Comparison of ENCODE assay signal across 26 mouse cellular contexts in genomic region chr7:45005321-45005992, GRCm38 (mm10). TPM values are rescaled to one million over a fixed set of nuclear protein-coding genes. Genes with fewer than 3 reads are reported as not detected.
DNase-seq lines count a peak whose midpoint lies in the region; ATAC-seq lines count a peak whose summit lies in the region.
"Had no signal": no experiment of that assay in that cellular context is flagged by ENCODE, and none has a peak within 500 bp of the region (broad histone marks: within the 10 kb centered on the region; RNA-seq: fewer than 3 reads in every experiment).

No protein-coding gene starts in this region.

- peaks cover 27% of the 10 kb centered on the region for H3K4me1 ChIP-seq in liver, embryonic 13.5 days (replicated peaks)
- H3K4me1 ChIP-seq in liver, embryonic 11.5 days (replicated peaks; ENCODE audit: control insufficient read depth, insufficient read depth, low read length), result peaks cover 3% of the 10 kb centered on the region; the same call in 1 of the 2 replicates
- peaks cover 4% of the 10 kb centered on the region; the same call in 1 of the 2 replicates for H3K4me1 ChIP-seq in embryonic facial prominence, embryonic 10.5 days
- H3K4me1 ChIP-seq in limb, embryonic 13.5 days, result 0 out of 2 replicates have a peak, but pooled peaks cover 4% of the 10 kb centered on the region
- H3K4me1 ChIP-seq: forebrain, embryonic 15.5 days; hindbrain, embryonic 15.5 days; midbrain, embryonic 12.5 days had no signal

- H3K4me2 ChIP-seq in liver, embryonic 13.5 days, result no peak overlapping the region
- H3K4me2 ChIP-seq in liver, embryonic 11.5 days, result no peak overlapping the region
- H3K4me2 ChIP-seq in limb, embryonic 13.5 days (replicated peaks), result no peak overlapping the region
- H3K4me2 ChIP-seq: forebrain, embryonic 15.5 days; hindbrain, embryonic 15.5 days; intestine, embryonic 15.5 days; midbrain, embryonic 12.5 days; stomach, embryonic 15.5 days had no signal

- no peaks in the 10 kb centered on the region for H3K27me3 ChIP-seq in liver, embryonic 13.5 days
- no peaks in the 10 kb centered on the region for H3K27me3 ChIP-seq in liver, embryonic 11.5 days (replicated peaks; ENCODE audit: control insufficient read depth, insufficient read depth, low read length)
- H3K27me3 ChIP-seq in embryonic facial prominence, embryonic 10.5 days (replicated peaks; ENCODE audit: low read depth, poor library complexity, severe bottlenecking), result no peaks in the 10 kb centered on the region
- no peaks in the 10 kb centered on the region for H3K27me3 ChIP-seq in limb, embryonic 13.5 days
- H3K27me3 ChIP-seq: forebrain, embryonic 15.5 days; hindbrain, embryonic 15.5 days; intestine, embryonic 15.5 days; midbrain, embryonic 12.5 days; stomach, embryonic 15.5 days had no signal

- peak overlapping the region; percentile 23 for H3K27ac ChIP-seq in liver, embryonic 13.5 days
- H3K27ac ChIP-seq in liver, embryonic 11.5 days (ENCODE audit: low read depth, low read length), result no peak overlapping the region
- H3K27ac ChIP-seq in embryonic facial prominence, embryonic 10.5 days (replicated peaks), result no peak overlapping the region
- H3K27ac ChIP-seq in limb, embryonic 13.5 days, result no peak overlapping the region
- H3K27ac ChIP-seq: forebrain, embryonic 15.5 days; heart, adult 2 months; hindbrain, embryonic 15.5 days; intestine, embryonic 15.5 days; macrophage; midbrain, embryonic 12.5 days; stomach, embryonic 15.5 days had no signal

- no peak for ATAC-seq in liver, embryonic 13.5 days (ENCODE audit: low read depth)
- no peak for ATAC-seq in liver, embryonic 11.5 days (replicated peaks; ENCODE audit: low FRiP score)
- ATAC-seq in limb, embryonic 13.5 days (ENCODE audit: low FRiP score, low read depth), result no peak
- ATAC-seq: activated CD4-positive, CD25-positive, alpha-beta regulatory T cell, adult 4 months; forebrain, embryonic 15.5 days; intestine, embryonic 15.5 days; liver, postnatal 0 days; lung, postnatal 0 days had no signal

- H3K9ac ChIP-seq in liver, embryonic 13.5 days, result no peak overlapping the region
- no peak overlapping the region for H3K9ac ChIP-seq in liver, embryonic 11.5 days (ENCODE audit: low read depth, low read length)
- H3K9ac ChIP-seq in limb, embryonic 13.5 days, result 0 out of 2 replicates have a peak overlapping the region, but pooled peaks have one; percentile 45
- H3K9ac ChIP-seq: forebrain, embryonic 15.5 days; hindbrain, embryonic 15.5 days; intestine, embryonic 15.5 days; liver, postnatal 0 days; midbrain, embryonic 12.5 days; stomach, embryonic 15.5 days had no signal

- DNase-seq in heart, adult 11 months, result peak; percentile 92
- no peak for DNase-seq in heart, adult 9 months (ENCODE audit: low spot score in 2 of 2)
- no peak for DNase-seq in liver, embryonic 13.5 days
- no peak for DNase-seq in liver, embryonic 11.5 days (ENCODE audit: low spot score)
- no peak for DNase-seq in embryonic facial prominence, embryonic 10.5 days (ENCODE audit: low spot score)
- DNase-seq in layer of hippocampus, adult 11-12 months (ENCODE audit: low spot score), result no peak
- DNase-seq: adrenal gland, postnatal 14 days; cerebellum, postnatal 14 days; gastrocnemius, postnatal 10 days; heart, adult 2 months; heart, postnatal 14 days; kidney, adult 8-10 months; kidney, postnatal 25 days; layer of hippocampus, postnatal 36 days; liver; liver, postnatal 0 days; thymus, postnatal 25 days had no signal

- WGBS in liver, embryonic 13.5 days (ENCODE audit: insufficient replicate concordance), result 84% methylated on average over 6 of the region's 6 CpGs
- WGBS in liver, embryonic 11.5 days, result 88% methylated on average over 6 of the region's 6 CpGs
- 89% methylated on average over 6 of the region's 6 CpGs for WGBS in embryonic facial prominence, embryonic 10.5 days
- whole genome bisulfite sequencing in limb, embryonic 13.5 days, result 88% methylated on average over 6 of the region's 6 CpGs

- H3K4me3 ChIP-seq in liver, embryonic 13.5 days (replicated peaks), result no peak overlapping the region
- no peak overlapping the region for H3K4me3 ChIP-seq in liver, embryonic 11.5 days (ENCODE audit: low read depth, low read length)
- 0 out of 2 replicates have a peak overlapping the region, but pooled peaks have one; percentile 4 for H3K4me3 ChIP-seq in embryonic facial prominence, embryonic 10.5 days
- no peak overlapping the region for H3K4me3 ChIP-seq in limb, embryonic 13.5 days
- H3K4me3 ChIP-seq: forebrain, embryonic 15.5 days; heart, adult 2 months; hindbrain, embryonic 15.5 days; intestine, embryonic 15.5 days; midbrain, embryonic 12.5 days; stomach, embryonic 15.5 days had no signal

- no peaks in the 10 kb centered on the region for H3K9me3 ChIP-seq in liver, embryonic 13.5 days (replicated peaks)
- H3K9me3 ChIP-seq in liver, embryonic 11.5 days (ENCODE audit: control insufficient read depth, low read length), result no peaks in the 10 kb centered on the region
- H3K9me3 ChIP-seq in embryonic facial prominence, embryonic 10.5 days, result no peaks in the 10 kb centered on the region
- no peaks in the 10 kb centered on the region for H3K9me3 ChIP-seq in limb, embryonic 13.5 days
- H3K9me3 ChIP-seq: forebrain, embryonic 15.5 days; hindbrain, embryonic 15.5 days; intestine, embryonic 15.5 days; midbrain, embryonic 12.5 days; stomach, embryonic 15.5 days had no signal

- peaks cover 99% of the 10 kb centered on the region for H3K36me3 ChIP-seq in liver, embryonic 13.5 days
- peaks cover 91% of the 10 kb centered on the region for H3K36me3 ChIP-seq in liver, embryonic 11.5 days (ENCODE audit: control insufficient read depth, insufficient read depth, low read length)
- peaks cover 100% of the 10 kb centered on the region for H3K36me3 ChIP-seq in embryonic facial prominence, embryonic 10.5 days (replicated peaks)
- peaks cover 99% of the 10 kb centered on the region for H3K36me3 ChIP-seq in limb, embryonic 13.5 days

RNA-seq across cellular contexts. Expression of gene Bcl2l12, which starts 6.9 kb away (rescaled TPM):
- polyA plus RNA-seq in liver, embryonic 13.5 days (2015; fragmentation: Nextera tagmentation; extraction: Ambion mirVana), result 18.2 and 20.1 TPM in 2 replicates
- 39.6 and 41.1 TPM in 2 replicates for polyA plus RNA-seq in liver, embryonic 11.5 days (2014; fragmentation: Nextera tagmentation; extraction: Ambion mirVana)
- polyA plus RNA-seq in embryonic facial prominence, embryonic 10.5 days (2016; fragmentation: Nextera tagmentation; extraction: Ambion mirVana), result 87.0 and 90.7 TPM in 2 replicates
- 77.3 and 78.4 TPM in 2 replicates for polyA plus RNA-seq in limb, embryonic 13.5 days (2015; fragmentation: Nextera tagmentation; extraction: Ambion mirVana)

RNA-seq across cellular contexts. Expression of gene Irf3, which starts 8.0 kb away (rescaled TPM):
- polyA plus RNA-seq in liver, embryonic 13.5 days (2015; fragmentation: Nextera tagmentation; extraction: Ambion mirVana), result 41.0 and 42.4 TPM in 2 replicates
- 76.2 and 88.4 TPM in 2 replicates for polyA plus RNA-seq in liver, embryonic 11.5 days (2014; fragmentation: Nextera tagmentation; extraction: Ambion mirVana)
- 70.3 and 77.5 TPM in 2 replicates for polyA plus RNA-seq in embryonic facial prominence, embryonic 10.5 days (2016; fragmentation: Nextera tagmentation; extraction: Ambion mirVana)
- 94.6 and 96.8 TPM in 2 replicates for polyA plus RNA-seq in limb, embryonic 13.5 days (2015; fragmentation: Nextera tagmentation; extraction: Ambion mirVana)

RNA-seq across cellular contexts. Expression of gene Scaf1, which starts 10.7 kb away (rescaled TPM):
- polyA plus RNA-seq in liver, embryonic 13.5 days (2015; fragmentation: Nextera tagmentation; extraction: Ambion mirVana), result 10.4 and 11.8 TPM in 2 replicates
- polyA plus RNA-seq in liver, embryonic 11.5 days (2014; fragmentation: Nextera tagmentation; extraction: Ambion mirVana), result 37.5 and 40.1 TPM in 2 replicates
- polyA plus RNA-seq in embryonic facial prominence, embryonic 10.5 days (2016; fragmentation: Nextera tagmentation; extraction: Ambion mirVana), result 46.2 and 47.9 TPM in 2 replicates
- 38.6 and 40.7 TPM in 2 replicates for polyA plus RNA-seq in limb, embryonic 13.5 days (2015; fragmentation: Nextera tagmentation; extraction: Ambion mirVana)

RNA-seq across cellular contexts. Expression of gene Rras, which starts 12.3 kb away (rescaled TPM):
- 14.4 and 15.0 TPM in 2 replicates for polyA plus RNA-seq in liver, embryonic 13.5 days (2015; fragmentation: Nextera tagmentation; extraction: Ambion mirVana)
- 19.3 and 21.6 TPM in 2 replicates for polyA plus RNA-seq in liver, embryonic 11.5 days (2014; fragmentation: Nextera tagmentation; extraction: Ambion mirVana)
- polyA plus RNA-seq in embryonic facial prominence, embryonic 10.5 days (2016; fragmentation: Nextera tagmentation; extraction: Ambion mirVana), result 18.8 and 20.3 TPM in 2 replicates
- polyA plus RNA-seq in limb, embryonic 13.5 days (2015; fragmentation: Nextera tagmentation; extraction: Ambion mirVana), result 27.5 and 29.1 TPM in 2 replicates

RNA-seq across cellular contexts. Expression of gene Prmt1, which starts 19.1 kb away (rescaled TPM):
- polyA plus RNA-seq in liver, embryonic 13.5 days (2015; fragmentation: Nextera tagmentation; extraction: Ambion mirVana), result 214 and 220 TPM in 2 replicates
- 175 and 186 TPM in 2 replicates for polyA plus RNA-seq in liver, embryonic 11.5 days (2014; fragmentation: Nextera tagmentation; extraction: Ambion mirVana)
- 968 and 991 TPM in 2 replicates for polyA plus RNA-seq in embryonic facial prominence, embryonic 10.5 days (2016; fragmentation: Nextera tagmentation; extraction: Ambion mirVana)
- 670 and 703 TPM in 2 replicates for polyA plus RNA-seq in limb, embryonic 13.5 days (2015; fragmentation: Nextera tagmentation; extraction: Ambion mirVana)
